Mouse (Mus musculus) E14TG2a.4 (cell line): ENCODE results near the gene Ubqln1.

ENCODE experiments used
- H3K27me3 ChIP-seq: 2 replicates; pipeline ENCODE4 v1.6.1; 2014; ENCODE audit warnings: low read length, control low read depth; ENCODE audit not compliant: insufficient read depth
- H3K36me3 ChIP-seq: 2 replicates; pipeline ENCODE4 v1.6.1; 2014; ENCODE audit warnings: low read length, control low read depth; ENCODE audit not compliant: insufficient read depth
- H3K4me1 ChIP-seq: replicated peaks from 2 replicates; pipeline ENCODE4 v1.6.1; 2014; ENCODE audit warnings: low read depth, low read length, control low read depth
- H3K4me3 ChIP-seq: replicated peaks from 2 replicates; pipeline ENCODE4 v1.5.1; 2014; ENCODE audit warnings: mild to moderate bottlenecking, low read length
- H3K9me3 ChIP-seq: 2 replicates; pipeline ENCODE4 v1.6.1; 2014; ENCODE audit warnings: low read length, control low read depth
- CTCF ChIP-seq: conservative IDR thresholded peaks from 2 replicates; pipeline ENCODE4 v1.5.1; 2014; ENCODE audit warnings: low read length
- NANOG ChIP-seq: IDR thresholded peaks from 2 replicates; pipeline ENCODE4 v1.6.1; 2014; ENCODE audit warnings: borderline replicate concordance, low read length, mixed read lengths
- POU5F1 ChIP-seq: IDR thresholded peaks from 2 replicates; pipeline ENCODE4 v1.6.1; 2014; ENCODE audit warnings: low read length, borderline replicate concordance

Gene Ubqln1

DNA sequence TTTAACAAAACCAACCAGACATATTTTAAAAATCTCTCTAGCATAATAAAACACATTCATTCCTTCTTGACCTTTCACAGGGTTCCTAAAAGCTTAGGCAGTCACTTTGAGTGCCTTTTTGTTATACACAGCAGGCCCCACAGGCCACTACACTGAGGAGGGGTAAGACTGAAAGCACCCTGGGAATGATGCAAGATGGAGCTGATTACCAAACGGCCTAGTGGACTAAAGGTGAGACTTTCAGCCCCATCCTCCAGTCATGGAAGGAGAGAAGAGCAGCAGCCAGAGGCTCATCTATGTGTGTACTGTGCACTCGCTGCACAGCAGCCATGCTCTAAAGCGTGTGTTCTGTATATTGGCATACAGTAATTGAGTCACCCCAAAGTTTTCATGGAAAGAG lies 20.5 kb downstream of the Ubqln1 start:
- Histone ChIP-seq H3K4me1 (peaks cover 14% of the 10 kb centered on the region), H3K36me3 (peaks cover 74% of the 10 kb centered on the region), H3K4me3 (no peak overlapping the region), H3K27me3 (no peaks in the 10 kb centered on the region), H3K9me3 (no peaks in the 10 kb centered on the region)
- TF ChIP-seq CTCF (no peak), POU5F1 (no peak), NANOG (no peak)

DNA sequence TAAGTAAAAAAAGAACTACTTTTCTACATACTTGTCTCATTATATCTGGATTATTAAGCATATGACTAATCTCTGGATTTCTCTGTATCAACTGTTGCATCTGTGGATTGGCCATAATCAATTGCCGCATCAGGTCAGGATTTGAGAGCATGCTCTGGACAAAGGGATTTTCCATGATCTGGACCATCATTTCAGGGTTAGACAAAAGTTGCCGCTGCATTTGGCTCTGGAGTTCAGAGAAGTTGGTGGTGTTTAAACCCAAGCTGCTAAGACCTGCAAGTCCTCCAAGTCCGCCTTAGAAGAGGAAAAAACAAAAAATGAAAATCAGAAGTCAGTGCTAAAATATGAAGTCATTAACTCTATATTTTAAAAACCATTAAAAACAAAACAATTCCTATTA lies 22.2 kb downstream of the Ubqln1 start:
- TF ChIP-seq POU5F1 = no peak
- TF ChIP-seq NANOG = no peak
- Histone ChIP-seq H3K4me3 (no peak overlapping the region), H3K27me3 (no peaks in the 10 kb centered on the region), H3K36me3 (peaks cover 88% of the 10 kb centered on the region), H3K4me1 (peaks cover 11% of the 10 kb centered on the region), H3K9me3 (no peaks in the 10 kb centered on the region)

DNA sequence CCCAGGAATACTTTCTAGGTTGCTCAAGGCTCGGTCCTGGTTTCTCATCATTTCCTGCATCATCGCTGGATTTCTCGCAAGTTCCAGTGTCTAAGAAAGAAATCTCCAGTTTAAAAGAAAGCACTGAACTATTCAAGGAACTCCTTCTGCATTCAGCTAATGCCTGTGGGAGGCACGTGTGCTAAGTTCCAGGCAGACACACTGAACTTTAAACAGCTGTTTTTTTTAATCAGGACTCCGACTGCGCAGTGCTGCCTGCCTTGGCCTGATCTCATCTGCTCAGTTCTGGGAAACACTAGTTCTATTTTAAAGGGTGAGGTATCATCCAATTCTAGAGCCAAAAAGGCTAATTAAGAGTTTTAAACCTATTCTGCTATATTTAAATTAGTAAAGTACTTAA lies 23.3 kb downstream of the Ubqln1 start:
- no peaks in the 10 kb centered on the region for H3K27me3 ChIP-seq
- TF ChIP-seq POU5F1 (no peak), CTCF (no peak), NANOG (no peak)
- H3K9me3 ChIP-seq = no peaks in the 10 kb centered on the region
- no peak overlapping the region for H3K4me3 ChIP-seq
- H3K36me3 ChIP-seq = peaks cover 88% of the 10 kb centered on the region
- peaks cover 19% of the 10 kb centered on the region for H3K4me1 ChIP-seq

DNA sequence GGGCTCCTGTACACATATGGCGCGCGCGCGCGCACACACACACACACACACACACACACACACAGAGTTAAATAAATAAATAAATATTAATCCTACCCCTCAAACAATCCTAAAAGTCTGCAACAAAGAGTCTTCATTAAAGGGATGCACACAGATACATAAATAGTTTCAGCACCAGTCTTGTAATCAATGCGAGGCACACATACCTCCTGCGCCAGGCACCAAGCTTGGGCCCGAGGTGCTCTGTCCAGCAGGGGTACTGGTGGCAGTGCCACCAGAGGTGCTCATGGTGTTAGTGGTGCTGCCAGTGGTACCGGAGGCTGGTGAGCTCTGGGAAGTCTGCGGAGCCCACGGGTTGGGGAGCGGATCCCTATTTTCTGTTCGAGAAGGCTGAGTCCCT lies 23.9 kb downstream of the Ubqln1 start:
- Histone ChIP-seq H3K9me3 (no peaks in the 10 kb centered on the region), H3K36me3 (peaks cover 88% of the 10 kb centered on the region), H3K27me3 (no peaks in the 10 kb centered on the region), H3K4me3 (no peak overlapping the region), H3K4me1 (peaks cover 19% of the 10 kb centered on the region)
- no peak for TF ChIP-seq NANOG
- TF ChIP-seq CTCF = no peak
- no peak for TF ChIP-seq POU5F1

DNA sequence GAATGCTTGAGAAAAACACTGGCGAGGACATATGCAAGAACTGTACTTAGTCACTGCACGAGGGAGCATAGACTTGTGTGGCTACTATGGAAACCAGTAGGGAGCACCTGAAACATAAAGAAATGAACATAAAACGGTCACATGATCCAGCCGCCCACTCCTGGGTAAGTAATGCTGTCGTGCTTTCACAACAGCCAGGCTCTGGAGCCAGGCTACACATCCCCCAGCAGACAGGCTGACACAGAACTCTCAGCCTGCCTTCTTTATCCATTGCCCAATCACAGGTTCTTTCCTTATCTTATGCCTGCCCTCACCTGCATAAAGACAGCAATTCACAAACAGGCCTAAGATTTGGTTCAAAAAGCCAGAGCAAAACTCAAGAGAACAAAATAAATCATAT lies 26.0 kb downstream of the Ubqln1 start:
- Histone ChIP-seq H3K27me3 (no peaks in the 10 kb centered on the region), H3K4me3 (no peak overlapping the region), H3K4me1 (peaks cover 10% of the 10 kb centered on the region), H3K36me3 (peaks cover 85% of the 10 kb centered on the region), H3K9me3 (no peaks in the 10 kb centered on the region)
- TF ChIP-seq NANOG (no peak), CTCF (no peak), POU5F1 (no peak)

GRCm38 (mm10) chr13:58188412-58188811 lies 27.0 kb downstream of the Ubqln1 start:
- H3K27me3 ChIP-seq = no peaks in the 10 kb centered on the region
- no peaks in the 10 kb centered on the region for H3K9me3 ChIP-seq
- peaks cover 94% of the 10 kb centered on the region for H3K36me3 ChIP-seq
- H3K4me3 ChIP-seq = no peak overlapping the region
- no peak for TF ChIP-seq NANOG
- TF ChIP-seq CTCF = peak; percentile 76
- peaks cover 10% of the 10 kb centered on the region for H3K4me1 ChIP-seq

GRCm38 (mm10) chr13:58187751-58188150 lies 27.7 kb downstream of the Ubqln1 start:
- H3K27me3 ChIP-seq = no peaks in the 10 kb centered on the region
- no peak for TF ChIP-seq POU5F1
- TF ChIP-seq CTCF = no peak
- TF ChIP-seq NANOG = no peak
- no peak overlapping the region for H3K4me3 ChIP-seq
- H3K4me1 ChIP-seq = peaks cover 10% of the 10 kb centered on the region
- H3K9me3 ChIP-seq = no peaks in the 10 kb centered on the region
- peaks cover 94% of the 10 kb centered on the region for H3K36me3 ChIP-seq

- H3K4me3 ChIP-seq = no peak overlapping the region
- peaks cover 12% of the 10 kb centered on the region for H3K4me1 ChIP-seq
- TF ChIP-seq POU5F1 = no peak
- no peak for TF ChIP-seq CTCF
- TF ChIP-seq NANOG = no peak
- no peaks in the 10 kb centered on the region for H3K27me3 ChIP-seq
- no peaks in the 10 kb centered on the region for H3K9me3 ChIP-seq
- H3K36me3 ChIP-seq = peaks cover 94% of the 10 kb centered on the region
These were observed 29.2 kb downstream of the Ubqln1 start for GRCm38 (mm10) chr13:58186281-58186680.

GRCm38 (mm10) chr13:58184111-58184510 lies 31.3 kb downstream of the Ubqln1 start:
- H3K4me3 ChIP-seq = no peak overlapping the region
- H3K36me3 ChIP-seq = peaks cover 95% of the 10 kb centered on the region
- no peaks in the 10 kb centered on the region for H3K9me3 ChIP-seq
- TF ChIP-seq NANOG (no peak), CTCF (no peak), POU5F1 (no peak)
- no peaks in the 10 kb centered on the region for H3K27me3 ChIP-seq
- peaks cover 12% of the 10 kb centered on the region for H3K4me1 ChIP-seq
